Mouse (Mus musculus) frontal cortex, postnatal 36 days (tissue): ENCODE measurements at regions not wholly inside any gene's neighbourhood (a gene's known extent, or its start where the extent isn't known, plus 50 kb on each side); places are given as distances from the start of the nearest gene placed in this dataset.

Experiments used
- DNase-seq, 2 experiments: peaks; one replicate each; pipeline ENCODE4 v3.0.0; 2022; ENCODE audit warnings: low spot score in 2 of 2

- no peak for DNase-seq
Measured at GRCm38 (mm10) chr16:92972681-92973080, 146.7 kb upstream of the Runx1 start.

- no peak for DNase-seq
Measured at GRCm38 (mm10) chr16:92971956-92972355, 146.0 kb upstream of the Runx1 start.

GRCm38 (mm10) chr16:92970587-92970986 lies 144.6 kb upstream of the Runx1 start:
- no peak for DNase-seq

- DNase-seq: no peak
Measured at GRCm38 (mm10) chr16:92969036-92969435, 143.1 kb upstream of the Runx1 start.

- no peak for DNase-seq
Measured at GRCm38 (mm10) chr16:92966069-92966866, 140.3 kb upstream of the Runx1 start.

GRCm38 (mm10) chr16:92965651-92966050 lies 139.7 kb upstream of the Runx1 start:
- no peak for DNase-seq

GRCm38 (mm10) chr16:92963582-92963981 lies 137.6 kb upstream of the Runx1 start:
- DNase-seq: no peak

GRCm38 (mm10) chr16:92961361-92961760 lies 135.4 kb upstream of the Runx1 start:
- DNase-seq: no peak

GRCm38 (mm10) chr16:92960740-92961139 lies 134.8 kb upstream of the Runx1 start:
- no peak for DNase-seq

GRCm38 (mm10) chr16:92958967-92959366 lies 133.0 kb upstream of the Runx1 start:
- no peak for DNase-seq

- DNase-seq: no peak
Measured at GRCm38 (mm10) chr16:92958146-92958545, 132.2 kb upstream of the Runx1 start.

- no peak for DNase-seq
Measured at GRCm38 (mm10) chr16:92955508-92955907, 129.6 kb upstream of the Runx1 start.

GRCm38 (mm10) chr16:92955087-92955486 lies 129.1 kb upstream of the Runx1 start:
- DNase-seq: no peak

- DNase-seq: no peak
Measured at GRCm38 (mm10) chr16:92953936-92954654, 128.1 kb upstream of the Runx1 start.

- peak; percentile 33 to 44 for DNase-seq
Measured at GRCm38 (mm10) chr16:92952336-92953097, 126.6 kb upstream of the Runx1 start.

GRCm38 (mm10) chr16:92951516-92951915 lies 125.6 kb upstream of the Runx1 start:
- no peak for DNase-seq

GRCm38 (mm10) chr16:92948494-92948893 lies 122.5 kb upstream of the Runx1 start:
- DNase-seq: no peak

- no peak for DNase-seq
Measured at GRCm38 (mm10) chr16:92946554-92946953, 120.6 kb upstream of the Runx1 start.

GRCm38 (mm10) chr16:92943901-92944300 lies 118.0 kb upstream of the Runx1 start:
- no peak for DNase-seq

- no peak for DNase-seq
Measured at GRCm38 (mm10) chr16:92939618-92940017, 113.7 kb upstream of the Runx1 start.

- peak in 1 of 2 experiments; percentile 9 for DNase-seq
Measured at GRCm38 (mm10) chr16:92935848-92936535, 110.0 kb upstream of the Runx1 start.

- no peak for DNase-seq
Measured at GRCm38 (mm10) chr16:92930103-92930502, 104.2 kb upstream of the Runx1 start.
